Mouse (Mus musculus) small intestine, adult 2 months (tissue): ENCODE data around the gene Vmn1r185.

ENCODE experiments used
- CTCF ChIP-seq: fragments of 200-500 bp; IDR thresholded peaks from 2 replicates; pipeline ENCODE4 v1.5.1; 2012; ENCODE audit warnings: low read depth, mild to moderate bottlenecking, control low read depth, inconsistent platforms, low read length, moderate library complexity, mixed read lengths; ENCODE audit not compliant: insufficient replicate concordance, insufficient read length; ENCODE audit errors: extremely low read depth
- POLR2A ChIP-seq: fragments of 200-500 bp; IDR thresholded peaks from 2 replicates; pipeline ENCODE4 v1.6.1; 2012; ENCODE audit warnings: low read depth, mild to moderate bottlenecking, control low read depth, inconsistent platforms, low read length, moderate library complexity

- TF ChIP-seq POLR2A (no peak), CTCF (no peak)
These were observed 29.2 kb downstream of the Vmn1r185 start for GRCm38 (mm10) chr7:26589077-26589476.
